Mouse (Mus musculus): Measurements from ENCODE around the gene S1pr4. TPM values are rescaled to one million over a fixed set of nuclear protein-coding genes. Genes with fewer than 3 reads are reported as not detected.

The S1pr4 gene
- polyA plus RNA-seq, 1 experiment from 2014 or later: 2.1 TPM

DNA sequence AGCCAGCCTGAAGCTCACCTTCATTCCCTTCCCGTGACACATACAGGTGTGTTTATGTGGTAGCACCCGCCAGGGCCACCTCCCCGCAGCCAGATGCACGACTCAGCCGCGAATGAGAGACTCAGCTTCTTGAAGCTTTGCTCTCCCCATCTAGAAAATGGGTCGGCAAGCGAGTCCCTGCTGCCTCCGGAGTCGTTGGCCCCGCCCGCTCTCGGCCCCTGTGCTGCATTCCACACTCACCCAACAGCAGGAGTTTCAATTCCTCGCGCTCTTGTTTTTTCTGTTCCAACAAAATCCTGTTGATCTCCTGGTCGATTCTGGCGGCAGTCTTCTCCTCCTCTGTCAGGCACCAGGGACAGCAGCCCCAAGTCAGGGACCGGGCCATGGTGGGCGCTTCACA, 23.6 kb upstream of the S1pr4 start:
- Histone ChIP-seq H3K4me1 (ENCODE audit: control insufficient read depth, insufficient read depth, low read length) (no peaks in the 10 kb centered on the region), H3K27ac (ENCODE audit: low read length) (no peak overlapping the region), H3K4me3 (ENCODE audit: low read length) (peak overlapping the region; percentile 9; the same call in 1 of the 2 replicates), H3K27me3 (ENCODE audit: control insufficient read depth, insufficient read depth, low read length) (no peaks in the 10 kb centered on the region), H3K9me3 (replicated peaks; ENCODE audit: control insufficient read depth, low read length) (no peaks in the 10 kb centered on the region), H3K4me2 (ENCODE audit: low read depth, low read length) (peak overlapping the region; percentile 36), H3K9ac (ENCODE audit: low read length) (0 out of 2 replicates have a peak overlapping the region, but pooled peaks have one; percentile 2), H3K36me3 (ENCODE audit: control insufficient read depth, insufficient read depth) (no peaks in the 10 kb centered on the region)
- WGBS: 12% methylated on average over 19 of the region's 19 CpGs
- ATAC-seq (replicated peaks; ENCODE audit: extremely low read depth, insufficient read depth, low FRiP score): no peak

DNA sequence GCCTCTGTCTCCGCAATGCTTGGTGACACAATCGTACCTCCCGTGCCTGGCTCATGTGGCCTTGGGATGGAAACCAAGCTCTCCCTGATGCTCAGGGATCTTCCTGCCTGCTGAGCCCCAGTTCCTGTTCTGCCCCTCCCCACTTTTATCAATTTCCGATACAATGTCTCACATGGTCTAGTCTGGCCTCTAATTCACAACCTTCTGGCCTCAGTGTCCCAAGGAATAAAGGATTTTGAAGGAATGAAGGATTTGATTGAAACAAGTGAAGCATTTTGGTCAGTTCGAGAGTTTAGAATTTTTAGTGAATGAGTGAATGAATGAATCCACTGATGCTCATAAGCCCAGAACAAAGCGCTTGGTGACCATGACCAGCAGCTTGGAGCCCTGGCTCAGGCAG, 23.2 kb upstream of the S1pr4 start:
- ATAC-seq (replicated peaks; ENCODE audit: extremely low read depth, insufficient read depth, low FRiP score): no peak
- H3K4me2 ChIP-seq (ENCODE audit: low read depth, low read length): no peak overlapping the region

DNA sequence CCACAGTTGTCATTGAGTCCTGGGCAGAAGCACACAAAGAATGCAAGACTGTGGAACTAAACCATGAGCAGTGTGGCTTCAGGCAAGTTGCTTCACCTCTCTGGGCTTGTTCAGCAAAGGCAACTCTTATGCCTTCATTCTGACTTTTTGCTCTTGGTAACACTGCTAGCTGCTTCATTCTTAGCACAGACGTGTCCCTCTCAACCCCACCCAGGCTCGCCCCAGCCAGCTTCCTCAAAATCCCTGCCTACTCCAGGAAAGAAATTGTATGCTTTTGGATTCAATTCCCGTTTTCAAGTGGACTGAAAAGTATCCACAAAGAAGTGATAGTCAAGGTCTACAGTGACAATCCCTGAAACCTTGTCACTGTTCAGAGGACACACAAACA, 20.0 kb upstream of the S1pr4 start:
- no peak overlapping the region for H3K4me2 ChIP-seq (ENCODE audit: low read depth, low read length)
- H3K27me3 ChIP-seq (ENCODE audit: control insufficient read depth, insufficient read depth, low read length): no peaks in the 10 kb centered on the region
- ATAC-seq (replicated peaks; ENCODE audit: extremely low read depth, insufficient read depth, low FRiP score): no peak
- no peaks in the 10 kb centered on the region for H3K9me3 ChIP-seq (replicated peaks; ENCODE audit: control insufficient read depth, low read length)
- 52% methylated on average over 3 of the region's 3 CpGs for WGBS
- H3K4me3 ChIP-seq (ENCODE audit: low read length): no peak overlapping the region
- H3K36me3 ChIP-seq (ENCODE audit: control insufficient read depth, insufficient read depth): no peaks in the 10 kb centered on the region
- no peak overlapping the region for H3K9ac ChIP-seq (ENCODE audit: low read length)
- no peak overlapping the region for H3K27ac ChIP-seq (ENCODE audit: low read length)
- no peaks in the 10 kb centered on the region for H3K4me1 ChIP-seq (ENCODE audit: control insufficient read depth, insufficient read depth, low read length)

More for the DNA sequence above, 23.2 kb upstream of the S1pr4 start:
- no peaks in the 10 kb centered on the region for H3K4me1 ChIP-seq (ENCODE audit: control insufficient read depth, insufficient read depth, low read length)
- 66% methylated on average over 6 of the region's 6 CpGs for WGBS
- no peak overlapping the region for H3K9ac ChIP-seq (ENCODE audit: low read length)
- no peaks in the 10 kb centered on the region for H3K27me3 ChIP-seq (ENCODE audit: control insufficient read depth, insufficient read depth, low read length)
- H3K27ac ChIP-seq (ENCODE audit: low read length): no peak overlapping the region
- no peaks in the 10 kb centered on the region for H3K9me3 ChIP-seq (replicated peaks; ENCODE audit: control insufficient read depth, low read length)
- H3K36me3 ChIP-seq (ENCODE audit: control insufficient read depth, insufficient read depth): no peaks in the 10 kb centered on the region
- no peak overlapping the region for H3K4me3 ChIP-seq (ENCODE audit: low read length)

- no peaks in the 10 kb centered on the region for H3K4me1 ChIP-seq (ENCODE audit: control insufficient read depth, insufficient read depth, low read length)
- H3K27ac ChIP-seq (ENCODE audit: low read length): no peak overlapping the region
- ATAC-seq (replicated peaks; ENCODE audit: extremely low read depth, insufficient read depth, low FRiP score): no peak
- no peaks in the 10 kb centered on the region for H3K27me3 ChIP-seq (ENCODE audit: control insufficient read depth, insufficient read depth, low read length)
- H3K9me3 ChIP-seq (replicated peaks; ENCODE audit: control insufficient read depth, low read length): no peaks in the 10 kb centered on the region
- no peak overlapping the region for H3K9ac ChIP-seq (ENCODE audit: low read length)
- H3K36me3 ChIP-seq (ENCODE audit: control insufficient read depth, insufficient read depth): no peaks in the 10 kb centered on the region
- 62% methylated on average over 6 of the region's 6 CpGs for WGBS
- H3K4me2 ChIP-seq (ENCODE audit: low read depth, low read length): no peak overlapping the region
- H3K4me3 ChIP-seq (ENCODE audit: low read length): no peak overlapping the region
Measured at GRCm38 (mm10) chr10:81519227-81519977, 19.5 kb upstream of the S1pr4 start.

GRCm38 (mm10) chr10:81518546-81518945, 18.6 kb upstream of the S1pr4 start:
- no peaks in the 10 kb centered on the region for H3K4me1 ChIP-seq (ENCODE audit: control insufficient read depth, insufficient read depth, low read length)
- no peak overlapping the region for H3K27ac ChIP-seq (ENCODE audit: low read length)
- no peaks in the 10 kb centered on the region for H3K27me3 ChIP-seq (ENCODE audit: control insufficient read depth, insufficient read depth, low read length)
- H3K36me3 ChIP-seq (ENCODE audit: control insufficient read depth, insufficient read depth): no peaks in the 10 kb centered on the region
- no peak for ATAC-seq (replicated peaks; ENCODE audit: extremely low read depth, insufficient read depth, low FRiP score)
- H3K9me3 ChIP-seq (replicated peaks; ENCODE audit: control insufficient read depth, low read length): 0 out of 2 replicates have a peak, but pooled peaks cover 4% of the 10 kb centered on the region
- H3K4me3 ChIP-seq (ENCODE audit: low read length): no peak overlapping the region
- no peak overlapping the region for H3K4me2 ChIP-seq (ENCODE audit: low read depth, low read length)
- H3K9ac ChIP-seq (ENCODE audit: low read length): no peak overlapping the region
- 15% methylated on average over 4 of the region's 4 CpGs for WGBS

DNA sequence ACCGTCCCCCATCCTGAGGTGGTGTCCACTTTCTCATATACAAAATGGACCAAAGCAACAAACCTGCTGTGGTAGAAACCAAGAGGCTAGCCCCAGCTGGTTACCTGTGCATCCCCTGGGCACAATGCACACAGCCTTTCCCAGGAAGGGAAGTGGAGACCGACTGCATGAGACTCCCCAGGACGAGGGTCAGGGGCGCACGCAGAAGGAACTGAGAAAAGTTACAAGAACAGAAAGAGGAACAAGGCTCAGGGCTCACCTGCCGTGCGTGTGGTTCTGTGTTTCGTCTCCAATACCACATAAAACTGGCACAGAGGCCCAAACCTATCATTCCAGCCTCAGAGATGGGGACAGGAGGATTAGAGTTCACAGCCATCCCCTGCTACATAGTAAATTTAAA, 17.3 kb upstream of the S1pr4 start:
- Histone ChIP-seq H3K27ac (ENCODE audit: low read length) (no peak overlapping the region), H3K27me3 (ENCODE audit: control insufficient read depth, insufficient read depth, low read length) (peaks cover 3% of the 10 kb centered on the region), H3K9ac (ENCODE audit: low read length) (no peak overlapping the region), H3K9me3 (replicated peaks; ENCODE audit: control insufficient read depth, low read length) (0 out of 2 replicates have a peak, but pooled peaks cover 4% of the 10 kb centered on the region), H3K4me3 (ENCODE audit: low read length) (no peak overlapping the region), H3K4me2 (ENCODE audit: low read depth, low read length) (no peak overlapping the region), H3K4me1 (ENCODE audit: control insufficient read depth, insufficient read depth, low read length) (no peaks in the 10 kb centered on the region), H3K36me3 (ENCODE audit: control insufficient read depth, insufficient read depth) (no peaks in the 10 kb centered on the region)
- ATAC-seq (replicated peaks; ENCODE audit: extremely low read depth, insufficient read depth, low FRiP score): no peak
- WGBS: 67% methylated on average over 8 of the region's 8 CpGs

DNA sequence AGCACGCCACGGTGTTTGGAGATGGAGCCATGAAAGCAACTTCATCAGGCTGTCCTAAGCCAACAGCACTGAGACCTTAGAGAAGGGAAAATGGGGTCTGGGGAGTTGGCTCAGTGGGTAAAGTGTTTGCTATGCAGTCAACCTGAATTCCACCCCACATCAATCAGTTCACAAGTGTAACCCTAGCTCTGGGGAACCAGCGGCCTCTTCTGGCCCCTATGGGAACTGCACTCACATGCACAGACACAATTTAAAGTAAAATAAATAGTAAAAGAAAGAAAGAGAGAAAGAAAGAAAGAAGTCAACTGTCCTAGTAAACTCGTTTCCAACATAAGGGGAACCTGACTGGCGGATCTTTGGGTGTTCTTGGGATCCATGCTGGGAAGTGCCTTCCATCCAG, 13.9 kb upstream of the S1pr4 start:
- Histone ChIP-seq H3K27ac (ENCODE audit: low read length) (no peak overlapping the region), H3K27me3 (ENCODE audit: control insufficient read depth, insufficient read depth, low read length) (peaks cover 4% of the 10 kb centered on the region), H3K36me3 (ENCODE audit: control insufficient read depth, insufficient read depth) (no peaks in the 10 kb centered on the region), H3K9ac (ENCODE audit: low read length) (no peak overlapping the region), H3K4me3 (ENCODE audit: low read length) (no peak overlapping the region), H3K4me2 (ENCODE audit: low read depth, low read length) (no peak overlapping the region), H3K9me3 (replicated peaks; ENCODE audit: control insufficient read depth, low read length) (0 out of 2 replicates have a peak, but pooled peaks cover 4% of the 10 kb centered on the region), H3K4me1 (ENCODE audit: control insufficient read depth, insufficient read depth, low read length) (no peaks in the 10 kb centered on the region)
- 81% methylated on average over 5 of the region's 5 CpGs for WGBS
- ATAC-seq (replicated peaks; ENCODE audit: extremely low read depth, insufficient read depth, low FRiP score): no peak

GRCm38 (mm10) chr10:81510246-81510810, 10.4 kb upstream of the S1pr4 start:
- H3K27me3 ChIP-seq (ENCODE audit: control insufficient read depth, insufficient read depth, low read length): peaks cover 4% of the 10 kb centered on the region
- no peaks in the 10 kb centered on the region for H3K4me1 ChIP-seq (ENCODE audit: control insufficient read depth, insufficient read depth, low read length)
- WGBS: 66% methylated on average over 14 of the region's 14 CpGs
- H3K9ac ChIP-seq (ENCODE audit: low read length): no peak overlapping the region
- H3K36me3 ChIP-seq (ENCODE audit: control insufficient read depth, insufficient read depth): no peaks in the 10 kb centered on the region
- no peak for ATAC-seq (replicated peaks; ENCODE audit: extremely low read depth, insufficient read depth, low FRiP score)
- H3K27ac ChIP-seq (ENCODE audit: low read length): no peak overlapping the region
- no peak overlapping the region for H3K4me3 ChIP-seq (ENCODE audit: low read length)
- 0 out of 2 replicates have a peak, but pooled peaks cover 4% of the 10 kb centered on the region for H3K9me3 ChIP-seq (replicated peaks; ENCODE audit: control insufficient read depth, low read length)
- H3K4me2 ChIP-seq (ENCODE audit: low read depth, low read length): no peak overlapping the region

DNA sequence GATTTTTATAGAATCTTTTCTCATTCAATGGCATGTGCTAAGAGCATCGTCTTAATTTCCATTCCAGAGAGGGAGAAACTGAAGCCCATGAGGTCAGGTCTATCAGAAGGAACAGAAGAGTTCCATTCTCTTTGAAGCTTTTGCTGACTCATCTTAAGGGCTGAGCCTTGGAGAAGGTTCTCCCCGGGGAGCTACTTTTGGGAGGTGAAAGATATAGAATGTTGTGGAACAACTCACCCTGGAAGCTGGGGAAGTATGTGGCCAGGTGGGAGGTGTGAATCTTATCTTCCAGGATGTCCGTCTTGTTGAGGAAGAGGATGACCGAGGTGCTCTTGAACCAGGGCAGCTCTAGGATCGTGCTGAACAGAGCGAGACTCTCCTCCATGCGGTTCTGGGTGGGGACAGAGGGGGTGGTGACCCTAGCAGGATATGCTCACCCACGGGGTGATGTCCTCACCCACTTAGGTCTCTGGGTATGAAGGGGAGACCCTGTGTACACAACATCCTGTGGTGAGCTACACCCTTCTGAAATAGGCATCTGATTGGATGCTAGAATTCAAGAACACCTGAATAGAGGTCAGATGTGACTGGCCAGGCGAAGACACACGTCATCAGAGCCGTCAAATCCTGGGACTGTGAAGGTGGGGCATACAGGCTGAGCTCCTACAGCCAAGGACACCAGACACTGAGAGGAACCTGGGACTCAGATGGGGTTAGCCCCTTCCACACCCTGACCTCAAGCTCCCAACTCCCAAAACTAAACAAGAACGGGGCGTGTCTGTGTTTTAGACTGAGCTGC, 8.0 kb upstream of the S1pr4 start:
- H3K36me3 ChIP-seq (ENCODE audit: control insufficient read depth, insufficient read depth): no peaks in the 10 kb centered on the region
- WGBS: 61% methylated on average over 13 of the region's 13 CpGs
- H3K27me3 ChIP-seq (ENCODE audit: control insufficient read depth, insufficient read depth, low read length): peaks cover 8% of the 10 kb centered on the region

More for the DNA sequence above, 8.0 kb upstream of the S1pr4 start:
- H3K4me1 ChIP-seq (ENCODE audit: control insufficient read depth, insufficient read depth, low read length): no peaks in the 10 kb centered on the region
- H3K4me3 ChIP-seq (ENCODE audit: low read length): no peak overlapping the region
- no peak overlapping the region for H3K27ac ChIP-seq (ENCODE audit: low read length)
- no peak for ATAC-seq (replicated peaks; ENCODE audit: extremely low read depth, insufficient read depth, low FRiP score)
- H3K9me3 ChIP-seq (replicated peaks; ENCODE audit: control insufficient read depth, low read length): no peaks in the 10 kb centered on the region
- no peak overlapping the region for H3K9ac ChIP-seq (ENCODE audit: low read length)
- no peak overlapping the region for H3K4me2 ChIP-seq (ENCODE audit: low read depth, low read length)

Measured in heart, embryonic 16.5 days (tissue).